Mouse (Mus musculus) T-cell, adult 66 days (primary cell): ENCODE data around the gene Ugt1a2. TPM values are rescaled to one million over a fixed set of nuclear protein-coding genes. Genes with fewer than 3 reads are reported as not detected.

Experiments used
- total RNA-seq, 2 experiments: library from RNA; stranded (reverse); gene quantifications; 3 replicates in 1 of 2; 4 replicates in 1 of 2; pipeline ENCODE4 v1.2.4; 2023

Gene Ugt1a2
- not detected for total RNA-seq

GRCm38 (mm10) chr1:88200456-88200855, at the start of gene Ugt1a2:
TSS of gene Ugt1a2 (plus strand) at chr1:88200601.

GRCm38 (mm10) chr1:88165711-88166110, 34.7 kb upstream of the Ugt1a2 start, which contains the start of gene Ugt1a5:
TSS of gene Ugt1a5 (plus strand) at chr1:88166012.

GRCm38 (mm10) chr1:88205294-88205922, 5.0 kb downstream of the Ugt1a2 start, which contains the start of gene Dnajb3:
TSS of gene Dnajb3 (minus strand) at chr1:88205782.

GRCm38 (mm10) chr1:88211812-88212211, 11.4 kb downstream of the Ugt1a2 start, which contains the start of gene Ugt1a1:
TSS of gene Ugt1a1 (plus strand) at chr1:88211959.

GRCm38 (mm10) chr1:88226670-88227379, 26.4 kb downstream of the Ugt1a2 start, which contains the start of gene Mroh2a:
TSS of gene Mroh2a (plus strand) at chr1:88226986.

Other genes starting within 250 kb of the Ugt1a2 start
- 10 to 100 TPM; 21.5 to 21.7 TPM for gene Usp40, start 192.1 kb upstream of the Ugt1a2 start, total RNA-seq
- not detected for gene Ugt1a10, start 145.2 kb upstream of the Ugt1a2 start, total RNA-seq
- gene Ugt1a9, start 129.8 kb upstream of the Ugt1a2 start, total RNA-seq: not detected
- not detected for gene Ugt1a8, start 112.8 kb upstream of the Ugt1a2 start, total RNA-seq
- gene Ugt1a7c, start 105.5 kb upstream of the Ugt1a2 start, total RNA-seq: under 1 TPM; 0.33 to 0.52 TPM
- not detected for gene Ugt1a6b, start 97.3 kb upstream of the Ugt1a2 start, total RNA-seq
- gene Ugt1a6a, start 65.8 kb upstream of the Ugt1a2 start, total RNA-seq: not detected
- not detected for gene Ugt1a5, start 34.6 kb upstream of the Ugt1a2 start, total RNA-seq
- 1 to 10 TPM in 1 of 2 experiments, not detected in 1; 1.1 TPM for gene Dnajb3, start 5.2 kb downstream of the Ugt1a2 start, total RNA-seq
- not detected for gene Ugt1a1, start 11.4 kb downstream of the Ugt1a2 start, total RNA-seq
- gene Mroh2a, start 26.4 kb downstream of the Ugt1a2 start, total RNA-seq: under 1 TPM in 1 of 2 experiments, not detected in 1; 0.12 TPM
- gene Hjurp, start 77.0 kb downstream of the Ugt1a2 start, total RNA-seq: 100 to 1,000 TPM; 175 to 196 TPM
- not detected for gene Trpm8, start 77.1 kb downstream of the Ugt1a2 start, total RNA-seq
- not detected for gene Spp2, start 206.4 kb downstream of the Ugt1a2 start, total RNA-seq